Mouse (Mus musculus) cerebellum, postnatal 25 days (tissue): ENCODE measurements at regions not wholly inside any gene's neighbourhood (a gene's known extent, or its start where the extent isn't known, plus 50 kb on each side); places are given as distances from the start of the nearest gene placed in this dataset.
A peak's percentile ranks its signal among the peaks of the same experiment; 100 is the strongest.

Experiments
- DNase-seq, 2 experiments: peaks; one replicate each; pipeline ENCODE4 v3.0.0; 2021; ENCODE audit warnings: mixed read lengths in 2 of 2

- DNase-seq = no peak
Observed at GRCm38 (mm10) chr2:173376926-173377325, 100.6 kb upstream of the Pmepa1 start.

GRCm38 (mm10) chr2:173377497-173378257 lies 101.3 kb upstream of the Pmepa1 start:
- no peak for DNase-seq

GRCm38 (mm10) chr2:173379736-173380135 lies 103.4 kb upstream of the Pmepa1 start:
- no peak for DNase-seq

- DNase-seq = no peak
Observed at GRCm38 (mm10) chr2:173380341-173380761, 104.0 kb upstream of the Pmepa1 start.

- DNase-seq = no peak
Observed at GRCm38 (mm10) chr2:173382176-173382813, 106.0 kb upstream of the Pmepa1 start.

- DNase-seq = no peak
Observed at GRCm38 (mm10) chr2:173384935-173385586, 108.7 kb upstream of the Pmepa1 start.

- DNase-seq = no peak
Observed at GRCm38 (mm10) chr2:173385722-173386141, 109.4 kb upstream of the Pmepa1 start.

- no peak for DNase-seq
Observed at GRCm38 (mm10) chr2:173388140-173388539, 111.8 kb upstream of the Pmepa1 start.

GRCm38 (mm10) chr2:173392557-173393323 lies 116.4 kb upstream of the Pmepa1 start:
- no peak for DNase-seq

- DNase-seq = no peak
Observed at GRCm38 (mm10) chr2:173393324-173393592, 116.9 kb upstream of the Pmepa1 start.

GRCm38 (mm10) chr2:173395526-173395925 lies 119.2 kb upstream of the Pmepa1 start:
- no peak for DNase-seq

- DNase-seq = no peak
Observed at GRCm38 (mm10) chr2:173397846-173398331, 121.6 kb upstream of the Pmepa1 start.

GRCm38 (mm10) chr2:173405629-173406028 lies 116.8 kb upstream of the 1700021F07Rik start:
- no peak for DNase-seq

- peak in 1 of 2 experiments; percentile 28 for DNase-seq
Observed at GRCm38 (mm10) chr2:173406344-173407094, 115.9 kb upstream of the 1700021F07Rik start.

GRCm38 (mm10) chr2:173407133-173407532 lies 115.3 kb upstream of the 1700021F07Rik start:
- DNase-seq = no peak

- DNase-seq = no peak
Observed at GRCm38 (mm10) chr2:173408681-173409081, 113.7 kb upstream of the 1700021F07Rik start.

GRCm38 (mm10) chr2:173409433-173409832 lies 113.0 kb upstream of the 1700021F07Rik start:
- DNase-seq = no peak

GRCm38 (mm10) chr2:173413906-173414656 lies 108.3 kb upstream of the 1700021F07Rik start:
- DNase-seq = peak; percentile 31 to 50

- no peak for DNase-seq
Observed at GRCm38 (mm10) chr2:173415429-173415828, 107.0 kb upstream of the 1700021F07Rik start.

GRCm38 (mm10) chr2:173416921-173417320 lies 105.5 kb upstream of the 1700021F07Rik start:
- no peak for DNase-seq

GRCm38 (mm10) chr2:173418951-173419350 lies 103.4 kb upstream of the 1700021F07Rik start:
- no peak for DNase-seq
